Mouse (Mus musculus) bone marrow, adult 2 months (tissue): Measurements from ENCODE around the gene Nfe2l1.

ENCODE experiments used
- CTCF ChIP-seq: fragments of 200-500 bp; IDR thresholded peaks from 2 replicates; pipeline ENCODE4 v1.5.1; 2011; ENCODE audit warnings: low read length, control low read depth; ENCODE audit not compliant: control insufficient read depth, insufficient read depth
- POLR2A ChIP-seq: fragments of 200-500 bp; IDR thresholded peaks from 2 replicates; pipeline ENCODE4 v1.6.1; 2011; ENCODE audit warnings: low read depth, mild to moderate bottlenecking, control low read depth, low read length, borderline replicate concordance; ENCODE audit not compliant: control insufficient read depth

GRCm38 (mm10) chr11:96823471-96823837 lies 6.3 kb downstream of the Nfe2l1 start:
- TF ChIP-seq POLR2A (no peak), CTCF (no peak)
